In the genomic region with DNA sequence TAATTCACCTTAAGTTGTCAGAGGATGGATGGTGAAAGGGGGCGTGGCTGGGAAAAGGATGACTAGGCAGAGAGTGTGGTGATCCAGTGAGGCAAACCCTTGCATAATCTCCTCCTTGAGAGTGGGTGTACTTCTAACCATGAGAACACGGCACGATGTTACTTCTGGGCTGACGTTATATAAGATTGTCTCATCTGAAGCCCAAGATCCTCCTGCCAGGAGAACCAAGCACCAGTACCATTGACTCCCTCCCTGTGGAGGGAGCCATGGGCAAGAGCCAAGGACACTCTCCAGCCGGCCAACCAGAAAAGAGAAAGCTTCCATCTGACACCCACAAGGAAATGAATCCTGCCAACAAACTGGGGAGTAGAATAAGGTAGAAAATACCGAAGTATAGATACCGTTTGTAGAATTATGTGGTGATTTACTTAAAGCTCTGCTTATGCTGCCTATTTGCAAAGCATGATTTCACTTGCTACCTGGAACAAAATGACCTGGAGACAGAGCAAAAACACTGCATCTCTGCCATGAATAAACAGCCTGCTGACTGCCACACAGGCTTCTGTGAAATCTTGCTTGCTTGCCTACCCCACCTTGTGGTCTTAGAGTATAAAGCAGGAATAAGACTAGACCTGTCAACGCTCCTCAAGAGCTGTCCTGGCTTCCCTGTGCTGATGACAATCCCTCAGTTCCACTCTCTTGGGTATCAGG, we compare ENCODE assay signal across 9 mouse cellular contexts. TPM values are rescaled to one million over a fixed set of nuclear protein-coding genes. Genes with fewer than 3 reads are reported as not detected.
DNase-seq lines count a peak whose midpoint lies in the region; ATAC-seq and TF ChIP-seq lines count a peak whose summit lies in the region.
"Had no signal": no experiment of that assay in that cellular context is flagged by ENCODE, and none has a peak within 500 bp of the region (broad histone marks: within the 10 kb centered on the region; RNA-seq: fewer than 3 reads in every experiment).

No protein-coding gene starts in this region.

- POLR2A ChIA-PET in Patski (lab: Charles Lee): no interaction called here

- intact Hi-C loops in heart, postnatal 25 days (cut with DNase I): no loop called here

- no peaks in the 10 kb centered on the region for H3K9me3 ChIP-seq in heart, embryonic 13.5 days
- H3K9me3 ChIP-seq in embryonic facial prominence, embryonic 14.5 days (ENCODE audit: control insufficient read depth, low read length): no peaks in the 10 kb centered on the region
- H3K9me3 ChIP-seq in stomach, postnatal 0 days (ENCODE audit: control insufficient read depth, low read length): no peaks in the 10 kb centered on the region

- H3K4me3 ChIP-seq in heart, embryonic 13.5 days: no peak overlapping the region
- no peak overlapping the region for H3K4me3 ChIP-seq in embryonic facial prominence, embryonic 14.5 days (ENCODE audit: low read depth, low read length)
- no peak overlapping the region for H3K4me3 ChIP-seq in stomach, postnatal 0 days (ENCODE audit: low read depth, low read length)

- in situ Hi-C loops in Patski (cut with MboI; ENCODE audit: low pct_unique_long_range_greater_than_20kb): no loop called here

- peak; percentile 79 for TF ChIP-seq CTCF in Patski (IDR thresholded peaks at IDR 0.05)
- TF ChIP-seq CTCF in stomach, postnatal 0 days (IDR thresholded peaks at IDR 0.05; ENCODE audit: low read depth): peak; percentile 76

- H3K4me2 ChIP-seq in heart, embryonic 13.5 days: peak overlapping the region; percentile 14; the same call in 1 of the 2 replicates
- H3K4me2 ChIP-seq in embryonic facial prominence, embryonic 14.5 days (ENCODE audit: low read depth, low read length): no peak overlapping the region
- H3K4me2 ChIP-seq in stomach, postnatal 0 days (replicated peaks; ENCODE audit: low read depth): no peak overlapping the region

- H3K27me3 ChIP-seq in heart, embryonic 13.5 days (replicated peaks): peaks cover 36% of the 10 kb centered on the region
- H3K27me3 ChIP-seq in Patski: no peaks in the 10 kb centered on the region
- no peaks in the 10 kb centered on the region for H3K27me3 ChIP-seq in embryonic facial prominence, embryonic 14.5 days (replicated peaks; ENCODE audit: control insufficient read depth, insufficient read depth, low read length)
- H3K27me3 ChIP-seq in stomach, postnatal 0 days (ENCODE audit: control insufficient read depth, insufficient read depth, low read length): no peaks in the 10 kb centered on the region

- no peak overlapping the region for H3K9ac ChIP-seq in heart, embryonic 13.5 days
- H3K9ac ChIP-seq in embryonic facial prominence, embryonic 14.5 days (ENCODE audit: low read depth, low read length): no peak overlapping the region
- no peak overlapping the region for H3K9ac ChIP-seq in stomach, postnatal 0 days (ENCODE audit: low read length)

- CTCF ChIA-PET in Patski (lab: Charles Lee): interaction anchor here (0.8 to 2.1 kb wide), 5 partner anchors 8 to 21 kb away, joined by 3 to 6 read pairs (median 3); no protein-coding TSS in a partner anchor

- DNase-seq in heart, postnatal 25 days (ENCODE audit: low spot score): no peak
- no peak for DNase-seq in Patski (ENCODE audit: low read depth, low spot score)
- DNase-seq in embryonic facial prominence, embryonic 14.5 days (ENCODE audit: low spot score): peak; percentile 59
- peak; percentile 80 to 92 for DNase-seq in kidney, postnatal 36 days
- no peak for DNase-seq in stomach, postnatal 0 days (ENCODE audit: low spot score)
- no peak for DNase-seq in gastrocnemius, adult 8-10 months (ENCODE audit: low spot score in 2 of 2)

- H3K27ac ChIP-seq in heart, embryonic 13.5 days (replicated peaks): no peak overlapping the region
- H3K27ac ChIP-seq in embryonic facial prominence, embryonic 14.5 days (replicated peaks; ENCODE audit: low read depth, low read length): no peak overlapping the region
- H3K27ac ChIP-seq in stomach, postnatal 0 days (replicated peaks): no peak overlapping the region

- H3K36me3 ChIP-seq in heart, embryonic 13.5 days: no peaks in the 10 kb centered on the region
- H3K36me3 ChIP-seq in embryonic facial prominence, embryonic 14.5 days (ENCODE audit: control insufficient read depth, insufficient read depth, low read length): no peaks in the 10 kb centered on the region
- H3K36me3 ChIP-seq in stomach, postnatal 0 days (ENCODE audit: control insufficient read depth, insufficient read depth, low read length): no peaks in the 10 kb centered on the region

- WGBS in heart, embryonic 13.5 days: 31% methylated on average over 8 of the region's 8 CpGs
- 38% methylated on average over 8 of the region's 8 CpGs for WGBS in embryonic facial prominence, embryonic 14.5 days
- 21% methylated on average over 8 of the region's 8 CpGs for WGBS in stomach, postnatal 0 days

- no peak for TF ChIP-seq EP300 in stomach, postnatal 0 days (optimal IDR thresholded peaks at IDR 0.05)

- no peaks in the 10 kb centered on the region for H3K4me1 ChIP-seq in heart, embryonic 13.5 days
- no peaks in the 10 kb centered on the region for H3K4me1 ChIP-seq in embryonic facial prominence, embryonic 14.5 days (ENCODE audit: control insufficient read depth, insufficient read depth, low read length)
- H3K4me1 ChIP-seq in stomach, postnatal 0 days (replicated peaks; ENCODE audit: control insufficient read depth, insufficient read depth): no peaks in the 10 kb centered on the region

- ATAC-seq in heart, embryonic 13.5 days (ENCODE audit: extremely low read depth, insufficient number of reproducible peaks, low FRiP score, low TSS enrichment): no peak
- peak; percentile 93 for ATAC-seq in Patski
- no peak for ATAC-seq in embryonic facial prominence, embryonic 14.5 days (ENCODE audit: low read depth)
- peak; percentile 56 for ATAC-seq in megakaryocyte, adult 5-6 weeks (ENCODE audit: poor library complexity, severe bottlenecking)
- peak; percentile 67 for ATAC-seq in stomach, postnatal 0 days (ENCODE audit: low FRiP score, low TSS enrichment)

RNA-seq across cellular contexts. Expression of a gene that starts 6.3 kb away (rescaled TPM):
- 0.66 and 0.90 TPM in 2 replicates for polyA plus RNA-seq in heart, embryonic 13.5 days (2015; fragmentation: Nextera tagmentation; extraction: Ambion mirVana)
- total RNA-seq in heart, postnatal 25 days (2021): not detected
- not detected for polyA plus RNA-seq in Patski (2021)
- polyA plus RNA-seq in embryonic facial prominence, embryonic 14.5 days (2014; fragmentation: Nextera tagmentation; extraction: Ambion mirVana): 1.4 and 2.3 TPM in 2 replicates
- 0.16 TPM in 1 of 2 replicates, not detected in the other for total RNA-seq in megakaryocyte, adult 5-6 weeks (2015)
- 0.22 and 0.33 TPM in 2 replicates for total RNA-seq in megakaryocyte, adult 5-6 weeks (2017)
- 0.59 and 0.65 TPM in 2 replicates for polyA plus RNA-seq in stomach, postnatal 0 days (2015; fragmentation: Nextera tagmentation; extraction: Ambion mirVana)
- total RNA-seq in gastrocnemius, adult 8-10 months (2022): under 1 TPM in 1 of 4 experiments, not detected in 3; 0.11 TPM

RNA-seq across cellular contexts. Expression of a gene that starts 6.5 kb away (rescaled TPM):
- polyA plus RNA-seq in heart, embryonic 13.5 days (2015; fragmentation: Nextera tagmentation; extraction: Ambion mirVana): 0.24 and 0.90 TPM in 2 replicates
- total RNA-seq in heart, postnatal 25 days (2021): under 1 TPM; 0.39 to 0.83 TPM
- polyA plus RNA-seq in Patski (2021): 0.18 TPM
- 7.6 and 12.9 TPM in 2 replicates for polyA plus RNA-seq in embryonic facial prominence, embryonic 14.5 days (2014; fragmentation: Nextera tagmentation; extraction: Ambion mirVana)
- not detected in 2 replicates for total RNA-seq in megakaryocyte, adult 5-6 weeks (2015)
- total RNA-seq in megakaryocyte, adult 5-6 weeks (2017): not detected in 2 replicates
- polyA plus RNA-seq in stomach, postnatal 0 days (2015; fragmentation: Nextera tagmentation; extraction: Ambion mirVana): 21.9 and 22.7 TPM in 2 replicates
- total RNA-seq in gastrocnemius, adult 8-10 months (2022): not detected

RNA-seq across cellular contexts. Expression of a gene that starts 17.0 kb away (rescaled TPM):
- not detected in 2 replicates for polyA plus RNA-seq in heart, embryonic 13.5 days (2015; fragmentation: Nextera tagmentation; extraction: Ambion mirVana)
- total RNA-seq in heart, postnatal 25 days (2021): 10 to 100 TPM; 10.8 to 14.5 TPM
- 0.23 TPM for polyA plus RNA-seq in Patski (2021)
- 0.88 and 3.6 TPM in 2 replicates for polyA plus RNA-seq in embryonic facial prominence, embryonic 14.5 days (2014; fragmentation: Nextera tagmentation; extraction: Ambion mirVana)
- not detected in 2 replicates for total RNA-seq in megakaryocyte, adult 5-6 weeks (2015)
- total RNA-seq in megakaryocyte, adult 5-6 weeks (2017): not detected in 2 replicates
- not detected in 2 replicates for polyA plus RNA-seq in stomach, postnatal 0 days (2015; fragmentation: Nextera tagmentation; extraction: Ambion mirVana)
- not detected for total RNA-seq in gastrocnemius, adult 8-10 months (2022)

RNA-seq across cellular contexts. Expression of a gene that starts 19.3 kb away (rescaled TPM):
- polyA plus RNA-seq in heart, embryonic 13.5 days (2015; fragmentation: Nextera tagmentation; extraction: Ambion mirVana): 0.09 TPM in 1 of 2 replicates, not detected in the other
- not detected for total RNA-seq in heart, postnatal 25 days (2021)
- 0.31 TPM for polyA plus RNA-seq in Patski (2021)
- not detected in 2 replicates for polyA plus RNA-seq in embryonic facial prominence, embryonic 14.5 days (2014; fragmentation: Nextera tagmentation; extraction: Ambion mirVana)
- total RNA-seq in megakaryocyte, adult 5-6 weeks (2015): not detected in 2 replicates
- not detected in 2 replicates for total RNA-seq in megakaryocyte, adult 5-6 weeks (2017)
- not detected in 2 replicates for polyA plus RNA-seq in stomach, postnatal 0 days (2015; fragmentation: Nextera tagmentation; extraction: Ambion mirVana)
- total RNA-seq in gastrocnemius, adult 8-10 months (2022): not detected
- polyA plus RNA-seq: lung, embryonic 16.5 days had no signal

RNA-seq across cellular contexts. Expression of a gene that starts 27.8 kb away (rescaled TPM):
- polyA plus RNA-seq in heart, embryonic 13.5 days (2015; fragmentation: Nextera tagmentation; extraction: Ambion mirVana): not detected in 2 replicates
- not detected for total RNA-seq in heart, postnatal 25 days (2021)
- not detected for polyA plus RNA-seq in Patski (2021)
- polyA plus RNA-seq in embryonic facial prominence, embryonic 14.5 days (2014; fragmentation: Nextera tagmentation; extraction: Ambion mirVana): not detected in 2 replicates
- not detected in 2 replicates for total RNA-seq in megakaryocyte, adult 5-6 weeks (2015)
- total RNA-seq in megakaryocyte, adult 5-6 weeks (2017): not detected in 2 replicates
- polyA plus RNA-seq in stomach, postnatal 0 days (2015; fragmentation: Nextera tagmentation; extraction: Ambion mirVana): not detected in 2 replicates
- not detected for total RNA-seq in gastrocnemius, adult 8-10 months (2022)
- polyA plus RNA-seq: lung, embryonic 16.5 days had no signal

Comparison
In these comparisons a context has a peak if more than half of its experiments do, and no peak if none do; other contexts are left out.
1. ATAC-seq: peak in Patski (single experiment), megakaryocyte, adult 5-6 weeks (single experiment) and stomach, postnatal 0 days (single experiment); none in heart, embryonic 13.5 days (single experiment) and embryonic facial prominence, embryonic 14.5 days (single experiment).
2. DNase-seq: peak in embryonic facial prominence, embryonic 14.5 days (single experiment) and kidney, postnatal 36 days (2 of 2); none in heart, postnatal 25 days (single experiment), Patski (single experiment), stomach, postnatal 0 days (single experiment) and gastrocnemius, adult 8-10 months (0 of 2).